Mouse (Mus musculus): ENCODE measurements around the gene Slc12a8. TPM values are rescaled to one million over a fixed set of nuclear protein-coding genes. Genes with fewer than 3 reads are reported as not detected.
A peak's percentile ranks its signal among the peaks of the same experiment; 100 is the strongest.

The Slc12a8 gene
- polyA plus RNA-seq, 1 experiment from 2014 or later = 4.0 TPM

- no peaks in the 10 kb centered on the region for H3K9me3 ChIP-seq (ENCODE audit: control insufficient read depth, low read length)
- 0 out of 2 replicates have a peak, but pooled peaks cover 4% of the 10 kb centered on the region for H3K4me1 ChIP-seq (replicated peaks; ENCODE audit: control insufficient read depth, insufficient read depth)
- no peaks in the 10 kb centered on the region for H3K27me3 ChIP-seq (ENCODE audit: control insufficient read depth, insufficient read depth, low read length)
- H3K9ac ChIP-seq (ENCODE audit: low read length) = no peak overlapping the region
- DNase-seq (ENCODE audit: low spot score) = peak; percentile 24
- no peak overlapping the region for H3K27ac ChIP-seq (replicated peaks)
- no peaks in the 10 kb centered on the region for H3K36me3 ChIP-seq (ENCODE audit: control insufficient read depth, insufficient read depth, low read length)
- ATAC-seq (ENCODE audit: low FRiP score, low TSS enrichment) = no peak
- no peak overlapping the region for H3K4me3 ChIP-seq (ENCODE audit: low read depth, low read length)
- no peak for TF ChIP-seq EP300 (optimal IDR thresholded peaks at IDR 0.05)
- no peak for TF ChIP-seq CTCF (IDR thresholded peaks at IDR 0.05; ENCODE audit: low read depth)
- no peak overlapping the region for H3K4me2 ChIP-seq (replicated peaks; ENCODE audit: low read depth)
- WGBS = 65% methylated on average over 5 of the region's 5 CpGs
Measured at GRCm38 (mm10) chr16:33677901-33678300, 160.8 kb downstream of the Slc12a8 start.

- H3K27ac ChIP-seq (replicated peaks) = no peak overlapping the region
- no peak for TF ChIP-seq EP300 (optimal IDR thresholded peaks at IDR 0.05)
- TF ChIP-seq CTCF (IDR thresholded peaks at IDR 0.05; ENCODE audit: low read depth) = no peak
- no peak overlapping the region for H3K9ac ChIP-seq (ENCODE audit: low read length)
- ATAC-seq (ENCODE audit: low FRiP score, low TSS enrichment) (no peak), DNase-seq (ENCODE audit: low spot score) (no peak)
- H3K9me3 ChIP-seq (ENCODE audit: control insufficient read depth, low read length) = no peaks in the 10 kb centered on the region
- H3K4me2 ChIP-seq (replicated peaks; ENCODE audit: low read depth) = no peak overlapping the region
- no peaks in the 10 kb centered on the region for H3K27me3 ChIP-seq (ENCODE audit: control insufficient read depth, insufficient read depth, low read length)
- H3K4me3 ChIP-seq (ENCODE audit: low read depth, low read length) = no peak overlapping the region
- no peaks in the 10 kb centered on the region for H3K36me3 ChIP-seq (ENCODE audit: control insufficient read depth, insufficient read depth, low read length)
- H3K4me1 ChIP-seq (replicated peaks; ENCODE audit: control insufficient read depth, insufficient read depth) = 0 out of 2 replicates have a peak, but pooled peaks cover 4% of the 10 kb centered on the region
- WGBS = 85% methylated on average over 7 of the region's 7 CpGs
Measured at GRCm38 (mm10) chr16:33680271-33680670, 163.1 kb downstream of the Slc12a8 start.

GRCm38 (mm10) chr16:33680816-33681215 lies 163.7 kb downstream of the Slc12a8 start:
- Histone ChIP-seq H3K4me2 (replicated peaks; ENCODE audit: low read depth) (no peak overlapping the region), H3K9ac (ENCODE audit: low read length) (no peak overlapping the region), H3K4me1 (replicated peaks; ENCODE audit: control insufficient read depth, insufficient read depth) (0 out of 2 replicates have a peak, but pooled peaks cover 3% of the 10 kb centered on the region), H3K9me3 (ENCODE audit: control insufficient read depth, low read length) (no peaks in the 10 kb centered on the region), H3K27me3 (ENCODE audit: control insufficient read depth, insufficient read depth, low read length) (no peaks in the 10 kb centered on the region), H3K4me3 (ENCODE audit: low read depth, low read length) (no peak overlapping the region), H3K36me3 (ENCODE audit: control insufficient read depth, insufficient read depth, low read length) (no peaks in the 10 kb centered on the region), H3K27ac (replicated peaks) (no peak overlapping the region)
- no peak for TF ChIP-seq EP300 (optimal IDR thresholded peaks at IDR 0.05)
- 0 out of 2 replicates have a peak, but pooled peaks have one; percentile 9 for TF ChIP-seq CTCF (IDR thresholded peaks at IDR 0.05; ENCODE audit: low read depth)
- DNase-seq (ENCODE audit: low spot score) = no peak
- 53% methylated on average over 10 of the region's 10 CpGs for WGBS
- no peak for ATAC-seq (ENCODE audit: low FRiP score, low TSS enrichment)

GRCm38 (mm10) chr16:33681661-33682060 lies 164.5 kb downstream of the Slc12a8 start:
- no peak overlapping the region for H3K4me2 ChIP-seq (replicated peaks; ENCODE audit: low read depth)
- no peak for DNase-seq (ENCODE audit: low spot score)
- no peak overlapping the region for H3K9ac ChIP-seq (ENCODE audit: low read length)
- no peaks in the 10 kb centered on the region for H3K27me3 ChIP-seq (ENCODE audit: control insufficient read depth, insufficient read depth, low read length)
- no peaks in the 10 kb centered on the region for H3K36me3 ChIP-seq (ENCODE audit: control insufficient read depth, insufficient read depth, low read length)
- no peak for TF ChIP-seq EP300 (optimal IDR thresholded peaks at IDR 0.05)
- TF ChIP-seq CTCF (IDR thresholded peaks at IDR 0.05; ENCODE audit: low read depth) = no peak
- no peak overlapping the region for H3K27ac ChIP-seq (replicated peaks)
- no peak overlapping the region for H3K4me3 ChIP-seq (ENCODE audit: low read depth, low read length)
- H3K9me3 ChIP-seq (ENCODE audit: control insufficient read depth, low read length) = no peaks in the 10 kb centered on the region
- H3K4me1 ChIP-seq (replicated peaks; ENCODE audit: control insufficient read depth, insufficient read depth) = 0 out of 2 replicates have a peak, but pooled peaks cover 2% of the 10 kb centered on the region
- no peak for ATAC-seq (ENCODE audit: low FRiP score, low TSS enrichment)

GRCm38 (mm10) chr16:33682651-33683050 lies 165.5 kb downstream of the Slc12a8 start:
- no peaks in the 10 kb centered on the region for H3K36me3 ChIP-seq (ENCODE audit: control insufficient read depth, insufficient read depth, low read length)
- no peak for TF ChIP-seq CTCF (IDR thresholded peaks at IDR 0.05; ENCODE audit: low read depth)
- TF ChIP-seq EP300 (optimal IDR thresholded peaks at IDR 0.05) = no peak
- DNase-seq (ENCODE audit: low spot score) (no peak), ATAC-seq (ENCODE audit: low FRiP score, low TSS enrichment) (no peak)
- H3K4me1 ChIP-seq (replicated peaks; ENCODE audit: control insufficient read depth, insufficient read depth) = no peaks in the 10 kb centered on the region
- no peak overlapping the region for H3K4me2 ChIP-seq (replicated peaks; ENCODE audit: low read depth)
- no peaks in the 10 kb centered on the region for H3K9me3 ChIP-seq (ENCODE audit: control insufficient read depth, low read length)
- H3K9ac ChIP-seq (ENCODE audit: low read length) = no peak overlapping the region
- H3K27me3 ChIP-seq (ENCODE audit: control insufficient read depth, insufficient read depth, low read length) = no peaks in the 10 kb centered on the region
- no peak overlapping the region for H3K4me3 ChIP-seq (ENCODE audit: low read depth, low read length)
- 45% methylated on average over 3 of the region's 3 CpGs for WGBS
- H3K27ac ChIP-seq (replicated peaks) = no peak overlapping the region

GRCm38 (mm10) chr16:33683206-33684161 lies 166.4 kb downstream of the Slc12a8 start:
- peak overlapping the region; percentile 80 for H3K4me3 ChIP-seq (ENCODE audit: low read depth, low read length)
- WGBS = 65% methylated on average over 13 of the region's 13 CpGs
- no peak for ATAC-seq (ENCODE audit: low FRiP score, low TSS enrichment)
- no peaks in the 10 kb centered on the region for H3K4me1 ChIP-seq (replicated peaks; ENCODE audit: control insufficient read depth, insufficient read depth)
- H3K27ac ChIP-seq (replicated peaks) = peak overlapping the region; percentile 92
- no peaks in the 10 kb centered on the region for H3K9me3 ChIP-seq (ENCODE audit: control insufficient read depth, low read length)
- no peak for TF ChIP-seq CTCF (IDR thresholded peaks at IDR 0.05; ENCODE audit: low read depth)
- no peak for TF ChIP-seq EP300 (optimal IDR thresholded peaks at IDR 0.05)
- H3K4me2 ChIP-seq (replicated peaks; ENCODE audit: low read depth) = peak overlapping the region; percentile 90
- H3K9ac ChIP-seq (ENCODE audit: low read length) = peak overlapping the region; percentile 90
- no peaks in the 10 kb centered on the region; the same call in 1 of the 2 replicates for H3K36me3 ChIP-seq (ENCODE audit: control insufficient read depth, insufficient read depth, low read length)
- no peaks in the 10 kb centered on the region for H3K27me3 ChIP-seq (ENCODE audit: control insufficient read depth, insufficient read depth, low read length)
- DNase-seq (ENCODE audit: low spot score) = no peak
